Mouse (Mus musculus) stomach, postnatal 0 days (tissue): ENCODE measurements around the gene Fam163a.

Source experiments
- CTCF ChIP-seq: IDR thresholded peaks from 2 replicates; pipeline ENCODE4 v1.5.1; 2016; ENCODE audit warnings: antibody characterized with exemption, low read depth, mild to moderate bottlenecking, moderate library complexity
- EP300 ChIP-seq: optimal IDR thresholded peaks from 2 replicates; pipeline ENCODE3; 2016; ENCODE audit warnings: antibody characterized with exemption

DNA sequence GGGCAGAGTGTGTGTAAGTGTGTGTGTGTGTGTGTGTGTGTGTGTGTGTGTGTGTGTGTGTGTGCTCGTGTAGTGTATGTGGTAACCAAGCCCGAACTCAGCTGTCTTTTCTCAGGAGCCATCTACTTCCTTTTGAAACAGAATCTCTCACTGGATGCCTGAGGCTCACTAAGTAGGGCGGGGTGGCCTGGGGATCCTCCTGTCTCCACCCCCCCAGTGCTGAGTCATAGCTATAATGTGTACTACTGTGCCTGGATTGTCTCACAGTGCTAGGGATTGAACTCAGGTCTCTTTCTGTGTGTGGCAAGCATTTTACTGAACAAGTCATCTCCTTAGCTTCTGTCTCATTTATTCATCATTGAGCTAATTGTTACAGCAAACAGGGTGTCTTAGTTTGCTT, 12.6 kb upstream of the Fam163a start:
- TF ChIP-seq CTCF (no peak), EP300 (no peak)
